Mouse (Mus musculus) adrenal gland, postnatal 10 days (tissue): ENCODE measurements at regions not wholly inside any gene's neighbourhood (a gene's known extent, or its start where the extent isn't known, plus 50 kb on each side); places are given as distances from the start of the nearest gene placed in this dataset.

Source experiments
- DNase-seq: peaks from one replicate; pipeline ENCODE4 v3.0.0; 2021; ENCODE audit warnings: mixed read lengths

GRCm38 (mm10) chr1:78050231-78050630 is 146.7 kb downstream of the Pax3 start:
- no peak for DNase-seq

GRCm38 (mm10) chr1:78032336-78032735 is 164.6 kb downstream of the Pax3 start:
- DNase-seq = no peak

- DNase-seq = no peak
Measured at GRCm38 (mm10) chr1:78021766-78022165, 175.2 kb downstream of the Pax3 start.

- no peak for DNase-seq
Measured at GRCm38 (mm10) chr1:78021014-78021413, 175.9 kb downstream of the Pax3 start.

- no peak for DNase-seq
Measured at GRCm38 (mm10) chr1:78017949-78018617, 178.9 kb downstream of the Pax3 start.

- DNase-seq = no peak
Measured at GRCm38 (mm10) chr1:78016541-78017267, 180.2 kb downstream of the Pax3 start.

GRCm38 (mm10) chr1:78015999-78016398 is 180.9 kb downstream of the Pax3 start:
- DNase-seq = no peak

GRCm38 (mm10) chr1:78013396-78013795 is 183.5 kb downstream of the Pax3 start:
- no peak for DNase-seq

- peak; percentile 59 for DNase-seq
Measured at GRCm38 (mm10) chr1:78008811-78009410, 188.0 kb downstream of the Pax3 start.

GRCm38 (mm10) chr1:78004376-78004775 is 192.6 kb downstream of the Pax3 start:
- no peak for DNase-seq

GRCm38 (mm10) chr1:77998727-77999126 is 198.2 kb downstream of the Pax3 start:
- no peak for DNase-seq

- DNase-seq = no peak
Measured at GRCm38 (mm10) chr1:77981528-77981927, 215.4 kb downstream of the Pax3 start.

- DNase-seq = peak; percentile 72
Measured at GRCm38 (mm10) chr1:77978696-77979095, 218.2 kb downstream of the Pax3 start.

- DNase-seq = no peak
Measured at GRCm38 (mm10) chr1:77975941-77976340, 221.0 kb downstream of the Pax3 start.

GRCm38 (mm10) chr1:77972301-77972717 is 224.6 kb downstream of the Pax3 start:
- peak; percentile 77 for DNase-seq

GRCm38 (mm10) chr1:77964656-77965335 is 232.1 kb downstream of the Pax3 start:
- DNase-seq = peak; percentile 64

- peak; percentile 40 for DNase-seq
Measured at GRCm38 (mm10) chr1:77959309-77959708, 237.6 kb downstream of the Pax3 start.

GRCm38 (mm10) chr1:77957156-77957767 is 239.7 kb downstream of the Pax3 start:
- DNase-seq = no peak

- no peak for DNase-seq
Measured at GRCm38 (mm10) chr1:77947894-77948293, 249.0 kb downstream of the Pax3 start.

GRCm38 (mm10) chr1:77944327-77944645 is 252.6 kb downstream of the Pax3 start:
- DNase-seq = no peak

GRCm38 (mm10) chr1:77943633-77944326 is 253.2 kb downstream of the Pax3 start:
- DNase-seq = no peak

- peak; percentile 41 for DNase-seq
Measured at GRCm38 (mm10) chr1:77943101-77943500, 253.8 kb downstream of the Pax3 start.
